Mouse (Mus musculus) limb, embryonic 14.5 days (tissue): Measurements from ENCODE around the gene Atxn7l3. TPM values are rescaled to one million over a fixed set of nuclear protein-coding genes. Genes with fewer than 3 reads are reported as not detected.

Experiments used
- ATAC-seq: fragments of 200-750 bp; cut with Nextera tagmentation; 2 replicates; pipeline ENCODE4 v1.8.0; 2017; ENCODE audit warnings: low read depth, moderate number of reproducible peaks, moderate TSS enrichment; ENCODE audit not compliant: low FRiP score
- DNase-seq: peaks from one replicate; pipeline ENCODE4 v3.0.0-alpha.2; 2015; ENCODE audit warnings: low spot score
- H3K27ac ChIP-seq: fragments of 300-500 bp; sonication (generic); replicated peaks from 2 replicates; pipeline ENCODE4 v1.5.1; 2014; ENCODE audit warnings: low read depth, mild to moderate bottlenecking, low read length, moderate library complexity, mixed read lengths
- H3K27me3 ChIP-seq: fragments of 300-500 bp; sonication (generic); 2 replicates; pipeline ENCODE4 v1.6.1; 2014; ENCODE audit warnings: low read length, mixed read lengths; ENCODE audit not compliant: control insufficient read depth, insufficient read depth
- H3K36me3 ChIP-seq: fragments of 300-500 bp; sonication (generic); 2 replicates; pipeline ENCODE4 v1.6.1; 2014; ENCODE audit warnings: mild to moderate bottlenecking, low read length, moderate library complexity, mixed read lengths; ENCODE audit not compliant: control insufficient read depth, insufficient read depth
- H3K4me1 ChIP-seq: fragments of 300-500 bp; sonication (generic); 2 replicates; pipeline ENCODE4 v1.6.1; 2014; ENCODE audit warnings: antibody characterized with exemption, low read length, mixed read lengths; ENCODE audit not compliant: control insufficient read depth, insufficient read depth
- H3K4me2 ChIP-seq: fragments of 300-500 bp; sonication (generic); replicated peaks from 2 replicates; pipeline ENCODE4 v1.6.1; 2014; ENCODE audit warnings: low read depth, mild to moderate bottlenecking, low read length, moderate library complexity; ENCODE audit not compliant: severe bottlenecking
- H3K4me3 ChIP-seq: fragments of 300-500 bp; sonication (generic); replicated peaks from 2 replicates; pipeline ENCODE4 v1.5.1; 2014; ENCODE audit warnings: low read length
- H3K9ac ChIP-seq: fragments of 300-500 bp; sonication (generic); 2 replicates; pipeline ENCODE4 v1.6.1; 2014; ENCODE audit warnings: mild to moderate bottlenecking, low read depth, low read length, moderate library complexity; ENCODE audit not compliant: severe bottlenecking
- H3K9me3 ChIP-seq: fragments of 300-500 bp; sonication (generic); 2 replicates; pipeline ENCODE4 v1.6.1; 2016; ENCODE audit warnings: low read length; ENCODE audit not compliant: control insufficient read depth
- POLR2A ChIP-seq: fragments of 200-500 bp; IDR thresholded peaks from 2 replicates; pipeline ENCODE4 v1.8.0; 2012; ENCODE audit warnings: inconsistent platforms, mild to moderate bottlenecking, moderate library complexity, borderline replicate concordance; ENCODE audit not compliant: insufficient read depth, insufficient read length; ENCODE audit errors: extremely low read depth
- WGBS: fragments of 180-500 bp; shearing (Covaris S2); extraction: QIAGEN DNeasy Blood & Tissue Kit; methylation state at CpG from one replicate; pipeline ENCODE4 v1.1.7; 2014; 5-methylcytosine and 5-hydroxymethylcytosine counted together
- polyA plus RNA-seq, 2 experiments: library from polyadenylated mRNA; depleted of rRNA in 1 of 2; stranded (reverse) in 1 of 2; unstranded in 1 of 2; fragments of >200 nt; fragmentation: Nextera tagmentation in 1 of 2; extraction: Ambion mirVana in 1 of 2; gene quantifications; 2 replicates each; pipeline versions ENCODE4 v1.2.1 to v1.2.3; 2012 to 2014

Atxn7l3 gene
- polyA plus RNA-seq, 2 experiments = 21.0 to 72.1 TPM

- Histone ChIP-seq H3K27ac (no peak overlapping the region), H3K9me3 (no peaks in the 10 kb centered on the region), H3K36me3 (peaks cover 45% of the 10 kb centered on the region), H3K9ac (0 out of 2 replicates have a peak overlapping the region, but pooled peaks have one; percentile 91), H3K27me3 (no peaks in the 10 kb centered on the region), H3K4me3 (peak overlapping the region; percentile 89; the same call in 1 of the 2 replicates), H3K4me1 (peaks cover 13% of the 10 kb centered on the region; the same call in 1 of the 2 replicates), H3K4me2 (no peak overlapping the region; the same call in 1 of the 2 replicates)
- TF ChIP-seq POLR2A = no peak
- WGBS = 68% methylated on average over 5 of the region's 5 CpGs
- DNase-seq (no peak), ATAC-seq (no peak)
Measured at GRCm38 (mm10) chr11:102294416-102294815, 2.0 kb downstream of the Atxn7l3 start.

GRCm38 (mm10) chr11:102293971-102294370 lies 2.5 kb downstream of the Atxn7l3 start:
- no peak overlapping the region for H3K4me3 ChIP-seq
- H3K4me1 ChIP-seq = peaks cover 13% of the 10 kb centered on the region; the same call in 1 of the 2 replicates
- no peaks in the 10 kb centered on the region for H3K27me3 ChIP-seq
- H3K4me2 ChIP-seq = no peak overlapping the region
- no peak for TF ChIP-seq POLR2A
- 95% methylated on average over 13 of the region's 13 CpGs for WGBS
- no peak overlapping the region for H3K9ac ChIP-seq
- DNase-seq (no peak), ATAC-seq (no peak)
- no peaks in the 10 kb centered on the region for H3K9me3 ChIP-seq
- no peak overlapping the region for H3K27ac ChIP-seq
- H3K36me3 ChIP-seq = peaks cover 47% of the 10 kb centered on the region

GRCm38 (mm10) chr11:102291051-102291535 lies 5.3 kb downstream of the Atxn7l3 start:
- Histone ChIP-seq H3K36me3 (peaks cover 63% of the 10 kb centered on the region), H3K4me2 (no peak overlapping the region), H3K4me3 (no peak overlapping the region), H3K27me3 (no peaks in the 10 kb centered on the region), H3K9me3 (no peaks in the 10 kb centered on the region), H3K27ac (no peak overlapping the region), H3K9ac (no peak overlapping the region), H3K4me1 (0 out of 2 replicates have a peak, but pooled peaks cover 5% of the 10 kb centered on the region)
- 78% methylated on average over 8 of the region's 11 CpGs for WGBS
- no peak for TF ChIP-seq POLR2A
- DNase-seq = no peak
- ATAC-seq = no peak

- Histone ChIP-seq H3K27me3 (no peaks in the 10 kb centered on the region), H3K27ac (no peak overlapping the region), H3K4me2 (no peak overlapping the region), H3K36me3 (peaks cover 63% of the 10 kb centered on the region), H3K4me3 (no peak overlapping the region), H3K9ac (no peak overlapping the region), H3K9me3 (no peaks in the 10 kb centered on the region), H3K4me1 (peaks cover 10% of the 10 kb centered on the region)
- DNase-seq = no peak
- WGBS = 85% methylated on average over 4 of the region's 4 CpGs
- no peak for ATAC-seq
- TF ChIP-seq POLR2A = no peak
Measured at GRCm38 (mm10) chr11:102290141-102290540, 6.3 kb downstream of the Atxn7l3 start.

GRCm38 (mm10) chr11:102289511-102290100 lies 6.8 kb downstream of the Atxn7l3 start:
- Histone ChIP-seq H3K9me3 (no peaks in the 10 kb centered on the region), H3K36me3 (peaks cover 63% of the 10 kb centered on the region), H3K27me3 (no peaks in the 10 kb centered on the region), H3K4me1 (peaks cover 5% of the 10 kb centered on the region), H3K4me3 (no peak overlapping the region), H3K9ac (no peak overlapping the region), H3K27ac (no peak overlapping the region), H3K4me2 (no peak overlapping the region)
- 53% methylated on average over 6 of the region's 6 CpGs for WGBS
- DNase-seq (no peak), ATAC-seq (no peak)
- TF ChIP-seq POLR2A = no peak

- ATAC-seq = no peak
- H3K36me3 ChIP-seq = peaks cover 59% of the 10 kb centered on the region
- H3K27ac ChIP-seq = no peak overlapping the region
Measured at GRCm38 (mm10) chr11:102288913-102289312, 7.5 kb downstream of the Atxn7l3 start.

More at GRCm38 (mm10) chr11:102288913-102289312, 7.5 kb downstream of the Atxn7l3 start:
- Histone ChIP-seq H3K4me3 (no peak overlapping the region), H3K9me3 (no peaks in the 10 kb centered on the region), H3K4me1 (peaks cover 5% of the 10 kb centered on the region), H3K9ac (no peak overlapping the region), H3K27me3 (no peaks in the 10 kb centered on the region), H3K4me2 (no peak overlapping the region)
- WGBS = 78% methylated on average over 2 of the region's 2 CpGs
- no peak for DNase-seq
- no peak for TF ChIP-seq POLR2A
